Comparison of ENCODE assay signal across 12 mouse cellular contexts in the genomic region with DNA sequence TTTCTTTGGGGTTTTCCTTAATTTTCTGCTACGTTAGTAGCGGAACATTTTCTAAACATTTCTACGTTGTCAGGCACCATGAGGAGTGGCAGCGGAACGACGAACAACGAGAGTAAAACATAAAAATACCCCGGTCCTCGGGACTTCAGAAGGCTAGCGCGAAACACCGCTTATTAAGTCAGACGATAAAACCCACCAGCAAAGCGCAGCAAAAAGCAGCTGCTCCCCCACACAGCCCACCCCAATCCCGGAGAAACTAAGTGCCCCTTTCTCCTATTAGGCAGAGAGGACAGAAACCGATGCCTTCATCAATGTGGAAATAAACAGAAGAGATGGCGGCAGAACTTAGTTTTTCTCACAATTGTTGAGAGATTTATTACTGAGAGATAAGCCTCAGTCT. TPM values are rescaled to one million over a fixed set of nuclear protein-coding genes. Genes with fewer than 3 reads are reported as not detected.
DNase-seq lines count a peak whose midpoint lies in the region; ATAC-seq lines count a peak whose summit lies in the region.
"Had no signal": no experiment of that assay in that cellular context is flagged by ENCODE, and none has a peak within 500 bp of the region (broad histone marks: within the 10 kb centered on the region; RNA-seq: fewer than 3 reads in every experiment).

No protein-coding gene starts in this region.

- no peak overlapping the region for H3K9ac ChIP-seq in heart, embryonic 14.5 days (ENCODE audit: low read length)
- H3K9ac ChIP-seq in midbrain, embryonic 11.5 days (ENCODE audit: low read length) = no peak overlapping the region
- H3K9ac ChIP-seq: liver, embryonic 14.5 days had no signal

- no peaks in the 10 kb centered on the region for H3K36me3 ChIP-seq in heart, embryonic 14.5 days (ENCODE audit: control insufficient read depth, insufficient read depth, low read length)
- no peaks in the 10 kb centered on the region for H3K36me3 ChIP-seq in hindbrain, embryonic 10.5 days
- H3K36me3 ChIP-seq in midbrain, embryonic 11.5 days (ENCODE audit: control insufficient read depth, insufficient read depth, low read length) = no peaks in the 10 kb centered on the region

- 4% methylated on average over 17 of the region's 17 CpGs for WGBS in heart, embryonic 14.5 days
- WGBS in hindbrain, embryonic 10.5 days = 1% methylated on average over 17 of the region's 17 CpGs
- 2% methylated on average over 17 of the region's 17 CpGs for WGBS in midbrain, embryonic 11.5 days

- H3K4me2 ChIP-seq in heart, embryonic 14.5 days (ENCODE audit: low read length) = peak overlapping the region; percentile 43
- peak overlapping the region; percentile 17; the same call in 1 of the 2 replicates for H3K4me2 ChIP-seq in midbrain, embryonic 11.5 days

- no peak overlapping the region for H3K27ac ChIP-seq in heart, embryonic 14.5 days (replicated peaks in 1 of 2; ENCODE audit: control insufficient read depth in 1 of 2, insufficient read depth in 1 of 2, low read depth in 2 of 2, low read length in 2 of 2)
- 0 out of 2 replicates have a peak overlapping the region, but pooled peaks have one; percentile 64 for H3K27ac ChIP-seq in hindbrain, embryonic 10.5 days
- no peak overlapping the region for H3K27ac ChIP-seq in midbrain, embryonic 11.5 days (ENCODE audit: low read depth, low read length)
- H3K27ac ChIP-seq: liver, embryonic 14.5 days had no signal

- no peaks in the 10 kb centered on the region for H3K9me3 ChIP-seq in heart, embryonic 14.5 days (ENCODE audit: control insufficient read depth, low read length)
- H3K9me3 ChIP-seq in hindbrain, embryonic 10.5 days = no peaks in the 10 kb centered on the region
- no peaks in the 10 kb centered on the region for H3K9me3 ChIP-seq in midbrain, embryonic 11.5 days (ENCODE audit: control insufficient read depth, low read length)

- no peak for DNase-seq in heart, adult 8-10 months (ENCODE audit: low spot score)
- DNase-seq in embryo, embryonic 9.5 days (ENCODE audit: extremely low spot score) = peak; percentile 34
- peak; percentile 27 for DNase-seq in hindbrain, embryonic 10.5 days (ENCODE audit: low spot score)
- peak; percentile 94 for DNase-seq in midbrain, embryonic 11.5 days (ENCODE audit: low spot score, missing footprints)
- no peak for DNase-seq in urinary bladder, postnatal 10 days (ENCODE audit: low spot score)
- no peak for DNase-seq in gastrocnemius, adult 18-20 months (ENCODE audit: low spot score)
- no peak for DNase-seq in left cerebral cortex, adult 9 months (ENCODE audit: low spot score in 2 of 2)
- DNase-seq: cerebellum, postnatal 25 days; thymus, postnatal 4 days had no signal

- ATAC-seq in heart, embryonic 14.5 days (ENCODE audit: insufficient number of reproducible peaks, insufficient read depth, low FRiP score, low read depth) = no peak
- ATAC-seq in midbrain, embryonic 11.5 days (ENCODE audit: low FRiP score) = no peak

- peaks cover 78% of the 10 kb centered on the region for H3K27me3 ChIP-seq in heart, embryonic 14.5 days (ENCODE audit: control insufficient read depth, insufficient read depth, low read length)
- peaks cover 100% of the 10 kb centered on the region for H3K27me3 ChIP-seq in hindbrain, embryonic 10.5 days (ENCODE audit: insufficient read depth, poor library complexity, severe bottlenecking)
- peaks cover 60% of the 10 kb centered on the region for H3K27me3 ChIP-seq in midbrain, embryonic 11.5 days (ENCODE audit: control insufficient read depth, insufficient read depth, low read length)
- H3K27me3 ChIP-seq: CH12.LX had no signal

- H3K4me3 ChIP-seq in heart, embryonic 14.5 days (ENCODE audit: control insufficient read depth in 1 of 2, insufficient read depth in 1 of 2, low read depth in 1 of 2, low read length in 2 of 2) = peak overlapping the region in 1 of 2 experiments; percentile 24; a peak in 2 of 4 replicates
- H3K4me3 ChIP-seq in hindbrain, embryonic 10.5 days = peak overlapping the region; percentile 36
- H3K4me3 ChIP-seq in midbrain, embryonic 11.5 days (ENCODE audit: low read depth, low read length) = peak overlapping the region; percentile 11

- peaks cover 5 to 6% of the 10 kb centered on the region in 2 experiments; a peak in 2 of 4 replicates for H3K4me1 ChIP-seq in heart, embryonic 14.5 days (ENCODE audit: control insufficient read depth in 2 of 2, insufficient read depth in 2 of 2, low read length in 2 of 2)
- H3K4me1 ChIP-seq in hindbrain, embryonic 10.5 days (replicated peaks) = peaks cover 26% of the 10 kb centered on the region
- no peaks in the 10 kb centered on the region for H3K4me1 ChIP-seq in midbrain, embryonic 11.5 days (ENCODE audit: control insufficient read depth, insufficient read depth, low read length)

RNA-seq across cellular contexts. Expression of a gene that starts 6.5 kb away (rescaled TPM):
- not detected in 2 replicates for polyA plus RNA-seq in heart, embryonic 14.5 days (2014; fragmentation: Nextera tagmentation; extraction: Ambion mirVana)
- not detected for total RNA-seq in heart, adult 8-10 months (2022)
- 82.0 and 99.1 TPM in 2 replicates for polyA plus RNA-seq in hindbrain, embryonic 10.5 days (2016; fragmentation: Nextera tagmentation; extraction: Ambion mirVana)
- 18.7 and 20.7 TPM in 2 replicates for polyA plus RNA-seq in midbrain, embryonic 11.5 days (2014; fragmentation: Nextera tagmentation; extraction: Ambion mirVana)
- not detected for total RNA-seq in gastrocnemius, adult 18-20 months (2021)
- total RNA-seq: CH12.LX had no signal
- polyA plus RNA-seq: liver, embryonic 14.5 days had no signal

Comparison
In these comparisons a context has a peak if more than half of its experiments do, and no peak if none do; other contexts are left out.
1. DNase-seq: peak in embryo, embryonic 9.5 days (single experiment), hindbrain, embryonic 10.5 days (single experiment) and midbrain, embryonic 11.5 days (single experiment); none in heart, adult 8-10 months (single experiment), urinary bladder, postnatal 10 days (single experiment), gastrocnemius, adult 18-20 months (single experiment) and left cerebral cortex, adult 9 months (0 of 2).
2. RNA of a gene that starts 6.5 kb away (polyA plus RNA-seq): 82.0 to 99.1 TPM in hindbrain, embryonic 10.5 days and 18.7 to 20.7 TPM in midbrain, embryonic 11.5 days; not detected in heart, embryonic 14.5 days; every median in the first group is over 10 times any median in the second.